Mouse (Mus musculus): ENCODE data around the gene Lrrc59.
"Not testable (repeated sequence)": the region's sequence is repeated elsewhere in the genome, so short reads cannot be mapped to it uniquely, and the experiment has no call there.

Gene Lrrc59

DNA sequence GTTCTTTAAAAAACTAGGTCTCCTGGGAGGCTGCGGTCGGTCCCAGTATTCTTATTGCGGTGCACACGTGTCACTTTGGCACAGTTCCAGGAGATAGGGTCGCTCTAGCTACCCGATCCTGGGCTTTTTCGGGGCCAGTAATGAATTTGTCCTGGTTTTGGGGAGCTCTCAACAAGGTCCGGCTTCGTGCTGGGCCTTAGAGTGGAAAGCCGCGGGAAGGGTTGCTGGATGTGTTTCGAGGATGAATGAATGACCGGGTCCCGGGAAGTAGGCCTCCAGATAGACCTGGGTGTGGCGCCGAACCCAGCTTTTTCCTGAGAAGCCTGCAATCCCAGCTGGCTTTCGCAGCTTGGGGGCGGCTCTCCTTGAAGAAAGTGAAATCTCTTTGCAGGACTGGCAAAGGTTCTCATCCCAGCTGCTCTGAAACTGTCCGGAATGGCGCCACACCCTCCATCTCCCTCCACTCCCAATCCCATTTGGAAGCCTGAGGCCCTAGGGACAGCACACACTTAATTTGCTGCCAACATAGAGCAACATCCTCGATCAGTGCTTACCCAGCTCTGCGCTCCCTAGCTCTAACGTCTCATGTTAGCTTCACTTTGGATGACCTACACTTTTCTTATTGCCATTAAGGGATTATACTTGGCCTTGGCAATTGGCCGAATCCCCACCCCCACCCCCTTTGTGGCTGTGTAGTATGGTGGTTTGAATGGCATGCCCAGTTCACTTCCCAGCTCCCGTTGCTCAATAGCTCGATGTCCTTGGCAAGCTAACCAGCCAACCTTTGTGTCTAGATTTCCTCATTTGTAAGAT lies 838 bp downstream of the Lrrc59 start:
- DNase-seq (ENCODE audit: low read depth) = peak; percentile 59

DNA sequence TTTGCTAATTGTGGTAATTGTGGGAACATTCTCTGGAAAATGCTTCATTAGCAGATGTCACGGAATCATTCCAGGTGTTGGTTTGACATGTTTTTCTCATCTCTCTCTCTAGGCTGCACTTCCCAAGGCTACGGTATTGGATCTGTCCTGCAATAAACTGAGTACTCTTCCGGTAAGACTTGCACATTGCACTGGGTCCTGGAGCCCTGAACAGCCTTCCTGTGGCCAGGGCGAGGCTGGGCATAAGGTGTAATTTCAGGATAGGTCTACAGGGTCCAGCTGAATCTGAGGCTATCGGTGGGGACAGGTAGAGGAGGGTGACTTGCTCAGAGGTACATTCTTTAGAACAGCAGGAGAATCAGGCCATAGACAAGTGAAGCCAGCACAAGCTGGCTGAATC lies 2.4 kb downstream of the Lrrc59 start:
- no peak for DNase-seq (ENCODE audit: low read depth)

DNA sequence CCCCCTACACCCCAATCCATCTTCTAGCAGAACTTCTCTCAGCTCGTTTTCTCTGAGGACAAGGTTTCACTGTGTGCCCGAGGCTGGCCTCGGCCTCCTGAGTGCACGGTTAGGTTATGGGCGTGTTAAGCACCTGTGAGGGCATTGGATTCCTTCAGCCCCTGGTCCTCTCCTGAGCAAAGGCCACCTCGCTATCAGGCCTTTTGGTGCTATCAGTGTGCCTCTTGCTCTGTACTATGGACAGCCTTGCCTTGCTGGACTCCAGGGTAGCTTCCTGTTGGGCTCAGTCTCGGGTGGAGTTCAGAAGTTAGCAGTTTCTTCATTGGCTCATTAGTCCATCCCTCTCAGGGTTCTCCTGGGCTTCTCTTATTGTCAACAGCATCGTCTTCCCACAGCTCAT lies 3.4 kb downstream of the Lrrc59 start:
- DNase-seq (ENCODE audit: low read depth) = no peak

DNA sequence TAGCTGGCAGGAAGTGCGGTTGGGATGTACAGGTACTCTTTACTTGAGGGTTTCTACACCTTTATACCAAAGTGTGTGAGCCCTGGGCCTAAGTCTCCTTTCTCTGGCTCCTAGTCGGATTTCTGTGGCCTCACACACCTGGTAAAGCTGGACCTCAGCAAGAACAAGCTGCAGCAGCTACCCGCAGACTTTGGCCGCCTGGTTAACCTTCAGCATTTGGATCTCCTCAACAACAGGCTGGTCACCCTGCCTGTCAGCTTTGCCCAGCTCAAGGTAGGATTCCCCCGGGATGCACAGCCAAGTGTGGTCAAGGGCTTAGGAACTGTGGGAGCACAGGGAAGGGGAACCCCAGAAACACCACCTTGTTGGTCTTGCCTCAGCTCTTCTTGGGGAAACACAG lies 4.9 kb downstream of the Lrrc59 start:
- no peak for DNase-seq (ENCODE audit: low read depth)

DNA sequence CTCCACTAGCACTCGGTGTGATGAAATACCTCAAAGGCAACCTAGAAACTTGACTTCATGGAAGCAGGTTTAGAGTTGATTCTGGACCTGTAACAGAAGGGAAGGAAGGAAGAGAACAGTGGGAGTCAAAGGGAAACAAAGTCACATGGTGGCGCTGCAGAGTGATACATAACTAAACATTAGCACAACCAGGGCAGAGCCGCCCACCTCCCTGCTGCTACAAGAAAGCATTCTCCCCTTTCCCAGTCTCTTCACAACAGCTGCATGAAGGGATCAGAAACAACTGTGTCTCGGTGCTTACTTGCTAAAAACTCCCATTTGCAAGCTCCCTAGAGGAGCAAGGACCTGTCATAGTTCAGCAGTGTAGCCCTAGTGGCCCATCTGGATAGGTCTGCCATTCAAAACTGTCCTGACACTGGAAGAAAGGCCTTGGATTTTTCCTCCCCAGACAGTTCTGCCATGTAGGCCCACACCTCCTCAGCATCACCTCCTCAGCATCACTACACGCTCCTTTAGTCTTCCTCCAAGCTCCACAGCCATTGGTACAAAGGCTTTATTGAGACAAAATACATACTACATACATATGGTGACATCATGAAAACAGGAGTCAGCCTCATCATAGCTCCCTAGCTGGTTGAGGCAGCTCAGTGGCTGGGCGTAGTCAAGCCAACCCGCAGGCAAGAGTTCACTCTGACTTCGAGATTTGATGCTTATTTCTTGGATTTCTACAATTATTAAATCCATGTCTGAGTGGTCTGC lies 15.1 kb downstream of the Lrrc59 start:
- DNase-seq (ENCODE audit: low read depth) = no peak

DNA sequence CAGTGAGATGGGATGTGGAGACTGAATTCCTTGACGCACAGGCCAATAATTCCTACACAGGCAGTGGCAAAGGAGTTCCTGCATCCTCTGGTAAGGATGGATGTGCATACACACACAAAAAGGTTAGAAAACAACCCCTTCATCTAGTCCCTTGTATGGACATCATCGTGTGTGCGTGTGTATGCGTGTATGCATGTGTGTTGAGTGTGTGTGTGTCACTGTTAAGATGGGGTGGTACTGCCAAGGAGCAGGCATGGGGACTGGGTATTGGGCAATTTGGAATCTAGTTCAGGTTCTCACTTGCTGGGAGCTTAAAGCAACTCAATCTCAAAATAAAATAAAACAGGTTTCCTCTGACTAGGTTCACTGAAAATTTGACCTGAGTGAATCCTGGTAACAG lies 16.9 kb downstream of the Lrrc59 start:
- no peak for DNase-seq (ENCODE audit: low read depth)

DNA sequence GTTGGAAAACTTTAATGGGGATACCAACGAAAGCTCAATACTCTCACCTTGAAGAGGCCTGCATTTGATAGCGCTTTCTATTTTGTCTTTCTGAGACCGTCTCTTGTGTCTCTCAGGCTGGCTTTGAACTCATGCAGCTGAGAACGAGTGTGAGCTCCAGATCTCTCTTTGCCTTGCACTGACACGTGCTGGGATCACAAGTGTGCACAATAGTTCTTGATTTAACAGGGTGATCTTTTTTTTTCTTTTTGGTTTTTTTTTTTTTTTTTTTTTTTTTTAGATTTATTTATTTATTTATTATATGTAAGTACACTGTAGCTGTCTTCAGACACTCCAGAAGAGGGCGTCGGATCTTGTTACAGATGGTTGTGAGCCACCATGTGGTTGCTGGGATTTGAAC lies 21.7 kb downstream of the Lrrc59 start:
- not testable (repeated sequence) for DNase-seq (ENCODE audit: low read depth)

DNA sequence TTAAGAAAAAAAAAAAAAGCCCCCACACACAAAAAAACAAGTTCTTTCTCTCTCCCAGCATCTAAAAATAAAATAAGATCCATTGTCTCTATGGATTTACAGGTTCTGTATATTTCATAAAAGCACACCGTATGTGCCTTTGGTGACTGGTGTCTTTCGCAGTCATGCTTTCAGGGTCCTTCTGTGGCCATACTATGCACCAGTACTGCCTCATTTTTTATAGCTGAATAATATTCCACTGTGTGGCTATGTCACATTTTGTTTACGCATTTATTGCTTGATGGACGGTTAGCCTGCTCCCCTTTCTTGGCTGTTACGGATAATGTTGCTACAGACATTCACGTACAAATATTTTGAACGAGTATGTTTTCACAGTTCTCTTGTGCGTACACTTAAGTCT lies 23.4 kb downstream of the Lrrc59 start:
- no peak for DNase-seq (ENCODE audit: low read depth)

DNA sequence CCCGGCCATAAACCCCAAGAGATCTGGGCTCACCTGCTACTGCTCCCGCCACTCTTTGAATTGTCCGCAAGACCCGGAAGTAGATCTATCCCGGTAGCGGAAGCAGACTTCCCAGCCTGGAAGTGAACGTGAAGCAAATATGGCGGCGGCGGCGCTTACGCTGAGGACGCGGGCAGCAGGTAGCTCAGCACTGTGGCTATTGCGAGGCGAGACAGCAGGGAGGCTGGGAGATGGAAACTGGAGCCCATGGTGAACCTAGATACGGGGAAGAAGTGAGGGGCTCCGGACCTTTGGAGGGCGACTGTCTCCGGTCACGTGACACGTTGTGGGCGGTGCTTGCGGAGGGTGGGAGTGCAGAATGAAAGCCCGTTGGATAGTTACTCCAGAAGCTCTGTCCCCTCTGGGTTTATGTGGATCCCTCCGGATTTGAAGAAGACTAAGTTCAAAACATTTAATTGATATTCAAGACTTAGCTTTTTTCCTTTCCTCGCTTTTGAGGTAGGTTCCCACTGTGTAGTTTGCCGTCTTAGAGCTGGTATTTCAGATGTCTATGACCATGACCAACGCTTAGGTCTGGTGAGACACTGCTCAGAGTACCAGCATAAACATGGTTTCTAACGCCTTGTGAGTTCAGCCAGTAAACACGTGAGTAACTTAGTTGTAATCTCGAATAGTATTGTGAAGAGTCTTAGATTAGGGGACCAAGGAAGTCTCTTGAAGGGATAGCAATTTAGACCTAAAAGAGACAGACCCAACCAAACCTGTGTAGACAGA lies 24.3 kb downstream of the Lrrc59 start, which contains the start of the genes Mrpl27 and Eme1:
Mrpl27 (plus strand) TSS at position 105 of the 774 bp plus-strand sequence.
Eme1 (minus strand) TSS at position 302 of the 774 bp plus-strand sequence.
- DNase-seq (ENCODE audit: low read depth) = peak; percentile 92

DNA sequence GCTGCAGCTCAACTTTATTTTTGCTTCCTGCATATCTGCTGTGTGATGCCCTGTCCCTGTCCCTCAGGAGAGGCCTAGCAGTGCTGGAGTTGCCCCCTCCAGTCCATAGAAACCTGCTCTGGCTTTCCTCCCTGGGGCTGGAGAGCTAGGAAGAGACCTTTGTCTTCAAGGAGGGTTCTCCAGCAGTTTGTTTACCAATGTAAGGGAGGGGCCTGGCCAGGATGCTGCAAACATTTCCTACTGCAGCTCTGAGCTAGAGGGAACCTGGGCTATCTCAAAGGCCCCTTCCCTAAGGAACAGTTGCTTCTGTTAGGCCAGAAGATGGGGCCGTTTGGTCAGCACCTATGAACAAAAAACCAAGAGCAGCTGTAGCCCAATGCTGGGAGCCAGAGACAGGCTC lies 31.8 kb downstream of the Lrrc59 start:
- DNase-seq (ENCODE audit: low read depth) = no peak

DNA sequence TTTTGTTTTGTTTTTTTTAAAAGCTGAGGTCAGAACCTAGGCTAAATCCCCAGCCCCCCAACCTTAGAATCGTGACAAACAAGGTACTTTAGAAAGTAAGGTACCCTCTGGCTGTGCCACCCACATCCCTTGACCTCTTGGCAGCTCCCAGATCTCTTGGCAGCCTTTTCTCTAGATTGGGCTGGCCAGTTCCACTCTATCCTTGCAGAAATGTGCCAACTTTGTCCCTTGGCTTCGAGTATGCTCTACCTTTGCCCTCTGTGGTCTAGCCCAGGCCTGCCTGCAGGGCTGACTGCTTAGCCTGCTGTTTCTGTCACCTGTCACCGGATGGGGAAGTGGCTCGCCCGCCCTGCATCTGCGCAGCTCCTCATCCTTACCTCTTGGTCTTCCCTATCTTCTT lies 35.7 kb downstream of the Lrrc59 start:
- no peak for DNase-seq (ENCODE audit: low read depth)

DNA sequence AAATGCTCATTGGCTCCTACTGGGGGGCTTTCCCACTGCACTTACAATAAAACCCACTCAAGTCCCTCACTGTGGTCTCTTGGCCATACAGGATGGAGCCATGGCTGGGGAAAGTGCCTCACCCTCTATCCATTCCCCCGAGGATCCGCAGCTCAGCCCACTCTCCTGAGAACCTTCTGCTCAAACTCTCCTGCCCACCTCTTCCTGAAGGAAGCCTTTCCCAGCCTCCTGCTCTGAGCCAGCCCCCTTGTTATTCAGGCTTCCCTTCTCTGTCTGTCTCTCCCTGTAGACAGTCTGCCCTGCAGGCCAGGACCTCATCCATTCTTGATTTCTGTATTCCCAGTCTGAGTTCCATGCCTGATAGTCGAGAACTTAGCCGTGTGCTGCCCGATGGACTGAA lies 45.4 kb downstream of the Lrrc59 start:
- DNase-seq (ENCODE audit: low read depth) = no peak

DNA sequence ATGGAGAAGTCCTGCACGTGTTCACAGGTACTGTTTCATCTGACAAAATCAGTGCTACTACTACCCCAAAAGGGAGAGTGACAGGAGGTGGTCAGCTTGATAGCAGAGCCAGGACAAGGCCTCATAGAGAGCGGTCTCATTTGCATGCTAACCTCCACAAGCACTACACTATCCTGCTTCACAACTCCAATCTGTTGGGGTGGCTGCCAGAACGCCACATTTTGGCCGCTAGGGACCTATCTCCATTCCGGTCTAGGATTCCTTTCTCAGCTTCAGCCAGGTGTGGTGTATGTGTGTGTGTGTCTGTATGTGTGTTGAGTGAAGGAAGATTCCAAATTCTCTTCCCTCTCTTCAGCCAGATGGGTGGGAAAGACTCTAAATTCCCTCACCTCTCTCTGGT lies 45.9 kb downstream of the Lrrc59 start:
- no peak for DNase-seq (ENCODE audit: low read depth)

DNA sequence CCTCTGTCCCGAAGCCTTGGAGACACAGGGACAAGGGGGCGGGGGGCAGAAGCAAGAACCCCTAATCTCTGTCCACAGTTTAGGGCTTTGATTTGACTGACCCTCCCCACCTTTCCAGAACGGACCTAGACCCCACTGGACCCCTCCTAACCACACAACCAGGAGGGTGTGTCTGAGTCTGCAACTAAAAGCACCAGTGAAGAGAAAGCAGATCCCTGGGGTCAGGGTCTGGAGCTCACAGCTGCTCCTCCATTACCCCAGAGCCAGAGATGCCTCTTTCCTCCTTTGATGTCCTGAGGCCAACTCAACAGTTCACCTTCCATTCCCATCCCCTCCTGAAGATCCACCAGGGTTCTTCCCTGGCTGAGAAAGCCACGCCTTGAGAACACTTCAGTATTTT lies 46.7 kb downstream of the Lrrc59 start:
- no peak for DNase-seq (ENCODE audit: low read depth)

DNA sequence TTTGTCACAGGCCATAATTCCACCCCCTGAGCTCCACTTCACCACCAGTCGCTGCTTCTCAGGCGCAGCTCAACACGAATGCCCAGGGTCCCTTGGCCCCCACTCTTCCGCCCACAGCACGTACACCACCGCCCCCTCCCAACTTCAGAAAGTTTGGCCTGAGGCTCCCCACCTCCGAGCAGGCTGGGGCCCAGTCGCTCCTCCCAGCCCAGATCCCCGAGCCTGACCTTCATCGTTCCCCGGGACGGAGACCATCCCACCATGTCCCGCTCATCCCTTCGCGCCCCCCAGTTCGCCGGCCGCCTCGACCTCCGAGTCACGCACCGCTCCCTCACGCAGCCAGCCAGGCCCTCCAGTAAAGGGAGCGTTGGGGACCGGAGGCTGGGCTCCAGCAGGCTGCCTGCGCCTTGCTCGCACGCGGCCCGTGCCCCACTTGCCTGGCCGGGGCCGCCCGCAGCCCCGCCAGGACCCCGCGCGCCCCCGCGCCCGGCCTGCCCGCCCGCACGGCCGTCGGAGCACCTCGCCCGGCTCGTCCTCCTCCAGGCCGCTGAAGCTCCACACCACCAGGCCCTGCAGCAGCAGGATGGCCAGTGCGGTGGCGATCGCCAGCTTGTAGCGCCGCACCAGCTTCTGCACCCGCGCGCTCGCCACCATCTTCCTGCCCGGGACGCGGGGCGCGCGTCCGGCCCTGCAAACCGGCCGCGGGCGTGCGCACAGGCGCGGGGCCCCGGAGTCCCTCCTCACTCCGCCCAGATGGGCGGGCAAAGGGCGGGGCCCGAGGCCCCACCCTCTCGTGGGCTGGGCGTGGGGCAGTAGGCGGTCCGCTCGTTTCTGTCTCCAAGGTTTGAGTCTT lies 47.4 kb downstream of the Lrrc59 start, which contains the start of gene Xylt2:
Xylt2 (minus strand) TSS at position 762 of the 853 bp plus-strand sequence.
- peak; percentile 95 for DNase-seq (ENCODE audit: low read depth)

DNA sequence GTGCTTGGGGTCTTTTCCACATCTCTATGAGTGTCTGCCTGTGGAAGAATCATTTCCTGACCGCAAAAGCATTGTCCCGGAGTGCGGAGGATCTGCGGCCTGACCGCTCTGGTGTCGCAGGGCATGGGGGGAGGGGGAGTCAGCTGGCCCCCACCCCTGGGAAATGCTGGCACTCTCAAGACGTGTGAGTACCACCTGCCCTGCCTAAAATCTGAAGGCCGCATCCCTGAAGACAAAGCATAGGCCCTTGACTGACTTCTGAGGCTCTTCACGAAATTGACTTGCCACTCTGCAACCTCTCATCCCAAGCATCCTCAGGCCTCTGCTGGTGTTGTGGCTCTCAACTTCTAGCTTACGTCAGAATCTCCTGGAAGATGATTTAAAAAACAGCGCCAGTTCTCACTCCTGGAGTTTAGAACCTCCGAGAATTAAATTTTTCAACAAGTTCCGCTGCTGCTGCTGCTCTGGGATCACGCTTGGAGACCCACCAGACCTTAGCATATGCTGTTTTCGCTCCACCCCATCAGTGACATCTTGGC lies 48.1 kb downstream of the Lrrc59 start:
- DNase-seq (ENCODE audit: low read depth) = no peak

DNA sequence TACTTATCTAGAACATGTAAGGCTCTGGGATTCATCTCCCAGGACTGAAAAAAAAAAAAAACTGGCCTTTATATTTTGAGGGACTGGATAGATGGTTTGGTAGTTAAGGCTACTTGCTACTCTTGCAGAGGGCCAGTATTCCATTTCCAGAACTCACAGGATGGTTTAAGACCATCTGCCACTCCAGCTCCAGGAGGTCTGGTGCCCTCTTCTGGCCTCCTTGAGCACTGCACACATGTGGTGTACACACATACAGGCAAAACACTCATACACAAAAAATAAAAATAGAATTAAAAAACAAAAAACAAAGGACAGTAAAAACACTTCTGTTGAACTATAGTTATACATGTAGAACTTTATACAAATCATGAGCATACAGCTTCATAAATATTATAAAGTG lies 51.1 kb downstream of the Lrrc59 start:
- DNase-seq (ENCODE audit: low read depth) = peak; percentile 35

DNA sequence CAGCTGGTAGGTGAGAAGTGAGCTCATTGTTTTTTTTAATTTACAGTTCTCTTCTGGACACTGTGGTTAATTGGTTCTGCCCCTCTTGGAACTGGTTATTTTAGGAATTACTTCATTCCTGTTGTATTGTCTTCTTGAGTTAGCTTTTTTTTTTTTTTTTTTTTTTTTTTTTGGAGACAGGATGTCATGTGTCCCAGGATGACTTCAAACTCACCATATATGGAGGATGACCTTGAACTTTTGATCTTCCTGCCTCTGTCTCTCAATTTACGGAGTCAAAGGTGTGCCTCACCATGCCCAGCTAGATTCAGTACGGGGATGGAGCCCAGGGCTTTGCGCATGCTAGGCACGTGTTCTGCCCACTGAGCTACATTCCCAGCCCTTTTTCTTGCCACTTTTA lies 52.1 kb downstream of the Lrrc59 start:
- DNase-seq (ENCODE audit: low read depth) = no peak

DNA sequence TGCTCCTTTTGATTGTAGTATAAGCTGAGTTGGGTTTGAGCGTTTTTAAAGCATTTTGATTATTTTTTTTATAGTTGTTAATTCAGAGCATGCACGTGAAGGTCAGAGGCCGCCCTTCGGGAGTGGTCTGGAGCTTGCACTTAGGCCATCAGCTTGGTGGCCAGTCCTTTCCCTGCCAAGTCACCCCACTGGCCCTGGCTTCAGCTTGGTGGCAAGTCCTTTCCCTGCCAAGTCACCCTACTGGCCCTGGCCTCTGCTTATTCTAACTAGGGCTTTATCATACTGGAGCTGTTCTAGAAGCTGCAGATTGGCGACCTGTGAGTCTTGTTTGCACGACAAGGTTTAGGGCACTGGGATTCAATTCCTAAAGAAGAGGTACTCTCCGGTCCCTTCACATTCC lies 52.9 kb downstream of the Lrrc59 start:
- no peak for DNase-seq (ENCODE audit: low read depth)

DNA sequence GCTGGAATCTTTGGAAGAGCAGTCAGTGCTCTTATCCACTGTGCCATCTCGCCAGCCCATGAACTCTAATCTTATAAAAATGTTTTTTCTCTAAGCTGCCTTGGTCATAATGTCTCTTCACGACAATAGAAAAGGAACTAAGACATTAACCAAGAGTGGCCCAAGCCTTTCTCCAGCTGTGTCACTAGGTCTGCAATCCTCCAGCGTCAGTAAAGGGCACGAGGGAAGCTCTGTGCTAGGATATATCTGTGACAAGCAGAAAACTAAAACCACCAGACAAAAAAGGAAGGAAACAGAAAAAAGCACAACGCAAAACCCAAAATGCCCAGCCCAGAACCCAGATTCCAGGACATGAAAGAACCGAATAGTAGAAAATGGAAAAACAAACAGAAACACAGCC lies 57.6 kb downstream of the Lrrc59 start:
- DNase-seq (ENCODE audit: low read depth) = no peak

DNA sequence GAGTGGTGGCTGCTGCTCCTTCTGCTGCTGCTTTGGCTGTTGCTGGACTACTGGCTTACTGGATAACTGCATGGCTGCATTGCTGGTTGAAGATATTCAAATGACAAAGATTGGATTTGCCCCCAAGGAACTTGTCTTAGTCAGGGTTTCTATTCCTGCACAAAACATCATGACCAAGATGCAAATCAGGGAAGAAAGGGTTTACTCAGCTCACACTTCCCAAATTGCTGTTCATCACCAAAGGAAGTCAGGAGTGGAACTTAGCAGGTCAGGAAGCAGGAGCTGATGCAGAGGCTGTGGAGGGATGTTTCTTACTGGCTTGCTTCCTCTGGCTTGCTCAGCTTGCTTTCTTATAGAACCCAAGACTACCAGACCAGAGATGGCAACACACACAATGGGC lies 62.9 kb downstream of the Lrrc59 start:
- DNase-seq (ENCODE audit: low read depth) = not testable (repeated sequence)
